Mouse (Mus musculus) liver, embryonic 14.5 days (tissue): ENCODE results near the gene Panx2.

Experiments
- CTCF ChIP-seq: IDR thresholded peaks from 2 replicates; pipeline ENCODE4 v1.5.1; 2016; ENCODE audit warnings: antibody characterized with exemption, low read depth, control low read depth
- EP300 ChIP-seq: IDR thresholded peaks from 2 replicates; pipeline ENCODE4 v1.6.1; 2016; ENCODE audit warnings: antibody characterized with exemption, low read depth

DNA sequence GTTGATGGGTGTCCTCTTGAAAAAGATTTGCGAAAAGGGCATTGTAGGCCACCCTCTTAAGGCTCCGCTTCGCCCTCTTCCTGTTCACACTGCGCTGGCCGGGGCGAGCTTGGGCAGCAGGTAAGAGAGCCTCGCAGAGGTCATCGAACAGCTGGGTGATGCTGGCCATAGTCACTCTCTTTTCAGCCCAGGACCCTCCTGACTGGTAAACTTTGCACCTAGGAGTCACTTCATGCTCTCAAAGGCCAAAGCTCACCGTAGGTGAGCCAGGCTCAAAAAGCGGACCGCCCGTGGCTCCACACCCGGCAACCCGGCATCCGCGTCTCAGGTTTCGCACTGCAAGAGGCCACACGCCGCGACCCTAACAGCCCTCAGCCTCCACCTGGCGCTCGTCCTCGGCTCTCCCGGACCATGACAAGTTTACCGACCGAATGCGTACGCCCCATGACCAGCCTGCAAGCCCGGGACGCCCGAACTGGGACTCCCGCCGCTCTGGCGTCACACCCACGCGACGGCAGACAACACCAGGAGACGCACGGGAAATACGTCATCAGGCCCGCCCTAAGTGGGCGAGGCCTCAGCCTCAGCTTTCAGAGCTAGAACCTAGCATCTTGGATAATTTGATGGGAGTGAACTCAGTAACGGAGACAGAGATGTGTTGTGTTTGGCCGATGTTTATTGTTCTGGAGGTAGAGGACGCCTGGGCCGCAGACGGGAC is 63.3 kb downstream of the Panx2 start, which contains the start of gene Tubgcp6:
- 0 out of 2 replicates have a peak, but pooled peaks have one; percentile 2 for TF ChIP-seq CTCF
- no peak for TF ChIP-seq EP300
